Mouse (Mus musculus) liver, embryonic 14.5 days (tissue): ENCODE measurements at regions not wholly inside any gene's neighbourhood (a gene's known extent, or its start where the extent isn't known, plus 50 kb on each side); places are given as distances from the start of the nearest gene placed in this dataset.

Experiments used
- ATAC-seq: fragments of 200-750 bp; cut with Nextera tagmentation; 2 replicates; pipeline ENCODE4 v1.8.0; 2017; ENCODE audit warnings: moderate number of reproducible peaks, mild to moderate bottlenecking, moderate library complexity; ENCODE audit not compliant: insufficient read depth
- DNase-seq, 3 experiments: peaks; one replicate each; pipeline ENCODE4 v3.0.0-alpha.2; 2012 to 2013; ENCODE audit warnings: low read depth in 3 of 3, low spot score in 3 of 3
- H3K27ac ChIP-seq: fragments of 300-500 bp; sonication (generic); 2 replicates; pipeline ENCODE4 v1.5.1; 2014; ENCODE audit warnings: moderate library complexity, mild to moderate bottlenecking, control low read depth, inconsistent platforms
- H3K27me3 ChIP-seq: fragments of 300-500 bp; sonication (generic); 2 replicates; pipeline ENCODE4 v1.6.1; 2014; ENCODE audit warnings: mild to moderate bottlenecking, low read length, moderate library complexity; ENCODE audit not compliant: control insufficient read depth, insufficient read depth
- H3K36me3 ChIP-seq: fragments of 300-500 bp; sonication (generic); replicated peaks from 2 replicates; pipeline ENCODE4 v1.6.1; 2014; ENCODE audit warnings: low read depth; ENCODE audit not compliant: control insufficient read depth, insufficient read depth
- H3K4me1 ChIP-seq, 2 experiments: fragments of 200-500 bp in 1 of 2; fragments of 300-500 bp in 1 of 2; sonication (generic) in 1 of 2; replicated peaks; 2 replicates each; pipeline ENCODE4 v1.6.1; 2012 to 2014; ENCODE audit warnings: antibody characterized with exemption in 1 of 2, inconsistent platforms in 1 of 2, low read length in 1 of 2; ENCODE audit not compliant: control insufficient read depth in 2 of 2, insufficient read depth in 2 of 2
- H3K4me2 ChIP-seq: fragments of 300-500 bp; sonication (generic); 2 replicates; pipeline ENCODE4 v1.6.1; 2014; ENCODE audit warnings: low read depth, mild to moderate bottlenecking, control low read depth, moderate library complexity
- H3K4me3 ChIP-seq, 2 experiments: fragments of 200-500 bp in 1 of 2; fragments of 300-500 bp in 1 of 2; sonication (generic) in 1 of 2; 2 replicates each; pipeline ENCODE4 v1.5.1; 2012 to 2014; ENCODE audit warnings: low read depth in 2 of 2, low read length in 2 of 2, mild to moderate bottlenecking in 2 of 2, control low read depth in 1 of 2, inconsistent platforms in 1 of 2, moderate library complexity in 1 of 2; ENCODE audit not compliant: insufficient read depth in 1 of 2
- H3K9ac ChIP-seq: fragments of 300-500 bp; sonication (generic); replicated peaks from 2 replicates; pipeline ENCODE4 v1.6.1; 2014; ENCODE audit warnings: mild to moderate bottlenecking, control low read depth, moderate library complexity
- H3K9me3 ChIP-seq: fragments of 300-500 bp; sonication (generic); 2 replicates; pipeline ENCODE4 v1.6.1; 2016; ENCODE audit warnings: low read length, mixed read lengths; ENCODE audit not compliant: control insufficient read depth
- CTCF ChIP-seq: IDR thresholded peaks from 2 replicates; pipeline ENCODE4 v1.5.1; 2016; ENCODE audit warnings: antibody characterized with exemption, low read depth, control low read depth
- EP300 ChIP-seq: IDR thresholded peaks from 2 replicates; pipeline ENCODE4 v1.6.1; 2016; ENCODE audit warnings: antibody characterized with exemption, low read depth
- WGBS: fragments of 180-500 bp; shearing (Covaris S2); extraction: QIAGEN DNeasy Blood & Tissue Kit; methylation state at CpG from one replicate; pipeline ENCODE4 v1.1.7; 2014; ENCODE audit not compliant: insufficient replicate concordance; 5-methylcytosine and 5-hydroxymethylcytosine counted together

DNA sequence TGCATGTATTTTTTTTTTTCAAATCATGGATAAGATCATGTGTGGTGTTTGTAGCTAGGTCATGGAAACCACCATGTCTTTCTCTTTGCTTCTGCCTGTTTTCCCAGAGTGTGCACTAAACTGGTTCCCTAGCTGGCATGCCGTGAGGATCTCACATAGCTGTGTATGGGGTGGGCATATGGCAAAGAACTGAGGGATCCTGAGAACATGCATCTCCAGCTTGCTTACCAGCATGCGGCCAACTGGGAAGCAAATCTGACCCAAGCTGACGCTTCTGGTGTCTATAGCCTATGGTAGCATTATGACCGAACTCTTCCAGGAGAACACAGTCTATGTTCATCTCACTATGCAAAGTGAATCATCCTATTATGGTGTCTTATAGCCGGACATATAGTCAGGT is 336.5 kb upstream of the Chrm3 start:
- Histone ChIP-seq H3K27ac (no peak overlapping the region), H3K9me3 (no peaks in the 10 kb centered on the region), H3K9ac (no peak overlapping the region), H3K4me2 (no peak overlapping the region), H3K4me1 (no peaks in the 10 kb centered on the region), H3K4me3 (no peak overlapping the region), H3K36me3 (no peaks in the 10 kb centered on the region), H3K27me3 (no peaks in the 10 kb centered on the region)
- TF ChIP-seq EP300 (no peak), CTCF (no peak)
- WGBS: 59% methylated on average over 5 of the region's 5 CpGs
- ATAC-seq (no peak), DNase-seq (no peak)

DNA sequence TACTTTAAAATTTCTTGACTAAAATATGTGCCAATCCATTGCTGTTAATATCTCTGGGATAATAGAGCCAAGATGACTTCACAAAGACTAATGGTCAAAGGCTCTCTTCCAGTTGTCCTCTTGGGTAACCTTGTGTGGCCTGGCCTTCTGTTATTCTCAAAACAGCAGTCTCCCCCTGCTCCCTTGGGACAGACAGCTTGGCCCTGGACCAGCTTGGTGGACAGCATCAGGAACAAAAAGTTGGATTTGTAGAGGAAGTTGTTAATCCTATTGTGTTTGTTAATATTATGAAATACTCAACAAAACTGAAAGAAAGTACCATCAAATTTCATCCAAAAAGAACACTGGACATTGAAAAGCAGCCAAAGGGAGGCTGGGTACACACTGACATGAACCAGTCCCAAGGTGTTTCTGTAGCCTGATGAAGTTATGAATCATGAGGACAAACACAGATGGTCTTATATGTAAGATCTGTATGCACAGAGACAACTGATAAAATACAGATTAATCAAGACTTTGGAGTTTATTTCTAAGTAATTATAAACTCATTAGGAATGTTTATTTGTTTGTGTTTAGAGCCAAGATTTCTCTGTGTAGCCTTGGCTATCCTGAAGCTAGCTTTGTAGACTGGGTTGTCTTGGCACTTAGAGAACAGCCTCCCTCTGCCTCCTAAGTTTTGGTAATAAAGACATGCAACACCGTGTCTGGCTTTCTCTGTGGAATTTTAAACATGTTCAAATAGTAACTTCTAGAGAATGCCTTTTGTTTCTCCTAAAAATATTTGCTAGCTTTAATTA is 335.7 kb upstream of the Chrm3 start:
- H3K9ac ChIP-seq: no peak overlapping the region
- WGBS: 31% methylated on average over 1 of the region's 1 CpGs
- DNase-seq (no peak), ATAC-seq (no peak)
- no peak overlapping the region for H3K27ac ChIP-seq
- H3K36me3 ChIP-seq: no peaks in the 10 kb centered on the region
- no peaks in the 10 kb centered on the region for H3K4me1 ChIP-seq
- no peak for TF ChIP-seq CTCF
- TF ChIP-seq EP300: no peak
- H3K27me3 ChIP-seq: no peaks in the 10 kb centered on the region
- H3K9me3 ChIP-seq: no peaks in the 10 kb centered on the region
- H3K4me2 ChIP-seq: no peak overlapping the region
- H3K4me3 ChIP-seq: no peak overlapping the region

DNA sequence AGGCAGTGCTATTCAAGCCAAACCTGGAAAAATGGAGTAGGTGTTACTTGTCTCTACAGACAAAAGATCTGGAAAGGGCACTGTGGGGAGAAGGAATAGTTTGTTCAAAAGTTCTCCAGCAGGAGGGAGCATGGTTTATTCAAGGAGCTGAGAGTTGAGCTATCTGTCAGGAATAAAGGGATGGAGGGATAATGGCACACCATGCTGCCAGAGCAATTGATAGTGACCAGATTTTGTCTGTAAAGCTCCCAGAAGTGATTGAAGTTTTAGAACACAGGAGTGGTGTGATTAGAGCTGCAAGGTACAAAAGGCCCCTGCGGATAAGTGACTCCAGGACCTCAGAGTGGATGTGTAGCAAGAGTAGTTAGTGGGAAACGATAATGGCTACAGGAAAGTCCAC is 330.7 kb upstream of the Chrm3 start:
- WGBS: 58% methylated on average over 2 of the region's 2 CpGs

DNA sequence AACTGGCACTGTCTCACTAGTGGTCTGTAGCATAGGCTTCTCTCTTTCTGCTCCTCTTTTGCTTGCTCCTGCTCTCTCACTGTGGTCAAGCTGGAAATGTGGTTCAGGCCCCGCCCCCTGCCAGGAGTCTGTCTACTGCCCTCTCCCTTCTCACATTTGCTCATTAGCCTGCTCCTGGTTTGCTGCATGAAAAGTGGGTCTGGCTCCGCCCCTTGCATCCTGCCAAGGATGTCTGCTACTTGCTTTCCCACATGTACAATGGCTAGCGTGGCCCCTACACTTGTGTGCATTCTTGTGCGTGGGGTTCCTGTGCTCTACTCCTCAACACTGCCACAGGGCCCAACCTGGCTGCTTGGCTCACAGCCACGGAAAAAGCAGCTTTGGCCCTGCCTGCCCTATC is 326.7 kb upstream of the Chrm3 start:
- H3K27me3 ChIP-seq: no peaks in the 10 kb centered on the region
- H3K9ac ChIP-seq: no peak overlapping the region
- 51% methylated on average over 5 of the region's 5 CpGs for WGBS
- H3K4me2 ChIP-seq: no peak overlapping the region
- TF ChIP-seq CTCF (no peak), EP300 (no peak)
- H3K4me1 ChIP-seq: no peaks in the 10 kb centered on the region
- no peak overlapping the region for H3K4me3 ChIP-seq
- no peaks in the 10 kb centered on the region for H3K9me3 ChIP-seq
- DNase-seq (no peak), ATAC-seq (no peak)
- no peaks in the 10 kb centered on the region for H3K36me3 ChIP-seq
- no peak overlapping the region for H3K27ac ChIP-seq

More for the DNA sequence above, 330.7 kb upstream of the Chrm3 start:
- ATAC-seq (no peak), DNase-seq (no peak)
- Histone ChIP-seq H3K9ac (no peak overlapping the region), H3K36me3 (no peaks in the 10 kb centered on the region), H3K4me3 (no peak overlapping the region), H3K4me2 (no peak overlapping the region), H3K27me3 (no peaks in the 10 kb centered on the region), H3K27ac (no peak overlapping the region), H3K9me3 (no peaks in the 10 kb centered on the region), H3K4me1 (no peaks in the 10 kb centered on the region)
- no peak for TF ChIP-seq CTCF
- TF ChIP-seq EP300: no peak

DNA sequence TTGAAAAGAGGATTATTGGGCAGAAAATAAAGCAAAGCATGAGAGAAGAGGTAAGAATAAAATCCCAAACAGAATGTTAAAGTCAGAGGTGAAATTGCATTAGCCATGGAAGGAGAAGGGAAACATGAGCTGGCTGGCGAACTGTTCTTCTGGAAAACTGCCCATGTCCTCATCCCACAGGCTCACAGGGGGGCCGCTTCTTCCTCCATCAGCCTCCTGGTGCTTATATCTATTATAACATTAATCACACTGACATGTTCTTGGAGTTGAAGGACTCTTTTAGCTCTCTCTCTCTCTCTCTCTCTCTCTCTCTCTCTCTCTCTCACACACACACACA is 293.4 kb upstream of the Chrm3 start:
- Histone ChIP-seq H3K4me1 (no peaks in the 10 kb centered on the region), H3K4me3 (no peak overlapping the region), H3K27ac (no peak overlapping the region), H3K9me3 (no peaks in the 10 kb centered on the region), H3K27me3 (no peaks in the 10 kb centered on the region), H3K4me2 (no peak overlapping the region), H3K9ac (no peak overlapping the region), H3K36me3 (no peaks in the 10 kb centered on the region)
- no peak for DNase-seq
- no peak for TF ChIP-seq CTCF
- no peak for TF ChIP-seq EP300
- 46% methylated on average over 2 of the region's 2 CpGs for WGBS
- ATAC-seq: no peak
